Mouse (Mus musculus) cerebellum, postnatal 25 days (tissue): ENCODE measurements around the gene Serp1.
"Not testable (repeated sequence)": the region's sequence is repeated elsewhere in the genome, so short reads cannot be mapped to it uniquely, and the experiment has no call there.

Experiments used
- DNase-seq, 2 experiments: peaks; one replicate each; pipeline ENCODE4 v3.0.0; 2021; ENCODE audit warnings: mixed read lengths in 2 of 2

Gene Serp1

GRCm38 (mm10) chr3:58504676-58505075, 21.0 kb downstream of the Serp1 start:
- no peak for DNase-seq

- no peak for DNase-seq
Observed at GRCm38 (mm10) chr3:58503720-58504333, 21.9 kb downstream of the Serp1 start.

- no peak for DNase-seq
Observed at GRCm38 (mm10) chr3:58501961-58502360, 23.7 kb downstream of the Serp1 start.

- DNase-seq: no peak
Observed at GRCm38 (mm10) chr3:58493621-58494020, 32.1 kb downstream of the Serp1 start.

GRCm38 (mm10) chr3:58490787-58491186, 34.9 kb downstream of the Serp1 start:
- DNase-seq: peak; percentile 13 to 45

- DNase-seq: no peak
Observed at GRCm38 (mm10) chr3:58487999-58488775, 37.5 kb downstream of the Serp1 start.

- no peak for DNase-seq
Observed at GRCm38 (mm10) chr3:58487121-58487520, 38.6 kb downstream of the Serp1 start.

- DNase-seq: no peak
Observed at GRCm38 (mm10) chr3:58485883-58486282, 39.8 kb downstream of the Serp1 start.

- no peak for DNase-seq
Observed at GRCm38 (mm10) chr3:58478755-58479455, 46.8 kb downstream of the Serp1 start.

GRCm38 (mm10) chr3:58475298-58475697, 50.4 kb downstream of the Serp1 start:
- not testable (repeated sequence) for DNase-seq
